Mouse (Mus musculus) CD4-positive, CD25-positive, alpha-beta regulatory T cell, adult 4 months (primary cell): ENCODE measurements around the gene Gm49486. TPM values are rescaled to one million over a fixed set of nuclear protein-coding genes. Genes with fewer than 3 reads are reported as not detected.
A peak's percentile ranks its signal among the peaks of the same experiment; 100 is the strongest.

Source experiments
- ATAC-seq: one replicate; pipeline ENCODE4 v1.8.0; 2017
- polyA plus RNA-seq, 2 experiments: library from polyadenylated mRNA; unstranded; fragments of 100-300 nt; shearing (Covaris generic); gene quantifications; one replicate each; pipeline ENCODE4 v1.2.1; 2017

The Gm49486 gene
- polyA plus RNA-seq, 2 experiments from 2014 or later: 0.52 TPM; not detected in 1

GRCm38 (mm10) chr15:79235268-79235667 lies 6.1 kb downstream of the Gm49486 start:
- no peak for ATAC-seq

GRCm38 (mm10) chr15:79238036-79238435 lies 8.8 kb downstream of the Gm49486 start:
- no peak for ATAC-seq

- ATAC-seq: no peak
These were observed 13.5 kb downstream of the Gm49486 start for GRCm38 (mm10) chr15:79242574-79243233.

- peak; percentile 100 for ATAC-seq
These were observed 14.2 kb downstream of the Gm49486 start for GRCm38 (mm10) chr15:79243234-79244042.

- ATAC-seq: no peak
These were observed 15.1 kb downstream of the Gm49486 start for GRCm38 (mm10) chr15:79244071-79244893.

GRCm38 (mm10) chr15:79245321-79245720 lies 16.1 kb downstream of the Gm49486 start:
- no peak for ATAC-seq

- ATAC-seq: no peak
These were observed 21.0 kb downstream of the Gm49486 start for GRCm38 (mm10) chr15:79250236-79250635.

- no peak for ATAC-seq
These were observed 22.0 kb downstream of the Gm49486 start for GRCm38 (mm10) chr15:79251168-79251567.

GRCm38 (mm10) chr15:79251781-79252491 lies 22.7 kb downstream of the Gm49486 start:
- ATAC-seq: no peak

- ATAC-seq: no peak
These were observed 23.4 kb downstream of the Gm49486 start for GRCm38 (mm10) chr15:79252580-79252979.

GRCm38 (mm10) chr15:79254661-79255060 lies 25.5 kb downstream of the Gm49486 start, which contains the start of gene Slc16a8:
Slc16a8 (minus strand) TSS chr15:79254761.
- no peak for ATAC-seq

- no peak for ATAC-seq
These were observed 29.3 kb downstream of the Gm49486 start for GRCm38 (mm10) chr15:79258521-79258920.

GRCm38 (mm10) chr15:79261095-79261725 lies 32.0 kb downstream of the Gm49486 start:
- ATAC-seq: no peak

- no peak for ATAC-seq
These were observed 32.6 kb downstream of the Gm49486 start for GRCm38 (mm10) chr15:79261757-79262156.

GRCm38 (mm10) chr15:79262375-79262774 lies 33.2 kb downstream of the Gm49486 start:
- ATAC-seq: no peak

GRCm38 (mm10) chr15:79262786-79263309 lies 33.7 kb downstream of the Gm49486 start:
- ATAC-seq: no peak

GRCm38 (mm10) chr15:79263726-79264125 lies 34.5 kb downstream of the Gm49486 start:
- ATAC-seq: no peak

- ATAC-seq: peak; percentile 52
These were observed 36.2 kb downstream of the Gm49486 start for GRCm38 (mm10) chr15:79265384-79265783.

GRCm38 (mm10) chr15:79268521-79268920 lies 39.3 kb downstream of the Gm49486 start:
- ATAC-seq: no peak

- ATAC-seq: peak; percentile 92
These were observed 41.3 kb downstream of the Gm49486 start for GRCm38 (mm10) chr15:79270317-79271123.
